Mouse (Mus musculus) cerebellum, adult 2 months (tissue): Measurements from ENCODE around the gene Cbfa2t3.

Experiments
- CTCF ChIP-seq: fragments of 200-500 bp; IDR thresholded peaks from 2 replicates; pipeline ENCODE4 v1.5.1; 2011; ENCODE audit warnings: low read depth, mild to moderate bottlenecking, control low read depth, low read length, moderate library complexity, borderline replicate concordance; ENCODE audit not compliant: insufficient read depth
- POLR2A ChIP-seq: fragments of 200-500 bp; IDR thresholded peaks from 2 replicates; pipeline ENCODE4 v1.6.1; 2011; ENCODE audit warnings: low read length, control low read depth, borderline replicate concordance; ENCODE audit not compliant: insufficient read depth

DNA sequence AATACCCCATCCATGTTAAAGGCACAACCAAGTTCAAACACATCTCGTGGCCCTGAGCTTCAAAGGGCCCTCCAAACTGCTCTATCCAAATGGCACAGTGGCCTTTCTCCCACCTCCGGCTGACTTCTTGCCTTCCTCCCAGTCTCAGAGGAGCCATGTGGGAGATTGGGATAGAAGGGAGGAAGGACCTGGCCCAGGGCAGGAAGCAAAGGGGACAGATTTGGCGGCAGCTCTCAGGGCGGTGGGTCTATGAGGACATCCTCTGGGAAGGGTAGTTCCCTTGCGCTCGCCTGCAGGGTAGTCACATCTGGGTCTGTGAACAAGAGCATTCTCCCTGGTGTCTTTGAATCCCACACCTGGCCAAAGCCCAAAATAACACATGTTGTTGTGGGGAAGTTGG lies 1.3 kb downstream of the Cbfa2t3 start:
- TF ChIP-seq POLR2A (no peak), CTCF (no peak)
